Mouse (Mus musculus) kidney, adult 9 months (tissue): ENCODE data around the gene Serpinb3d.
"Not testable (repeated sequence)": the region's sequence is repeated elsewhere in the genome, so short reads cannot be mapped to it uniquely, and the experiment has no call there.

Experiments used
- DNase-seq: peaks from one replicate; pipeline ENCODE4 v3.0.0; 2022

The Serpinb3d gene

DNA sequence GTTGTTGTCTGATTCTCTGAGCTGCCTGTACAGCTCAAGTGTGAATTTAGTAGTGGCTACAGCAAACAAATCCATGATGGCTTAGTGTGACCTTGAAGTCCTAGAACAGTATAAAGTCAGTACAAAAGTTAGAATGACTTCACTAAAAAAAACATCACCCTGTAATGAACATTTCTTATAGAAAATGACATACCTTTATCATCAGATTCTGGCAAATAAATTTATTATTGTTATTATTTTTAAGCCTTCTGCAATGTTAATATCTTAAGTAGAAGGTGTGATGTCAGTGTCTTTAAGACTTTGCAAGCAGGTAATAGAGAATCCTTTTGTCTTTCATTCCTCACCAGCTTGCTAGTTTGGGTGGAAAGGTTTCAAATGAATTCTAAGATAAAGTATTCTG lies at the start of gene Serpinb3d:
Gene Serpinb3d (minus strand): TSS at position 101 of the 400 bp plus-strand sequence.
- DNase-seq = no peak

DNA sequence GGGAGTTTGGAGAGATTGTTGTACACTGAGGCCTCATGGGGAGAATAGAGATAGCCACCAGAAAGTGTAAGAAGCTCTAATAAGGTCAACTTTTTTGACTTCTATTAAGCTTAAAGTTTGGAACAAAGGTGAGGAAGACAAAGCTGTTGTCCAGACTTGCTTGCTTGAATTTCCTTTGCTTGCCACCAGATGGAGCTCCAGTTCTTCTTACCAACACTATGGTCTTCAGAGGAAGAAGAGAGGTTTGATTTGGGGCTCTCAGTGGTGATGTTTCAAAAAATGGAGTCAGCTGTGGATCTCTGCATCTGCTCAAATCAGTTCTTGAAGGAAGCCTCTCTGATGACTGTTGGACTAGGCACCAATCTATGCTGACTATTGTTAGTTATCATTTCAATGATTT lies 44.1 kb upstream of the Serpinb3d start:
- peak; percentile 13 for DNase-seq

DNA sequence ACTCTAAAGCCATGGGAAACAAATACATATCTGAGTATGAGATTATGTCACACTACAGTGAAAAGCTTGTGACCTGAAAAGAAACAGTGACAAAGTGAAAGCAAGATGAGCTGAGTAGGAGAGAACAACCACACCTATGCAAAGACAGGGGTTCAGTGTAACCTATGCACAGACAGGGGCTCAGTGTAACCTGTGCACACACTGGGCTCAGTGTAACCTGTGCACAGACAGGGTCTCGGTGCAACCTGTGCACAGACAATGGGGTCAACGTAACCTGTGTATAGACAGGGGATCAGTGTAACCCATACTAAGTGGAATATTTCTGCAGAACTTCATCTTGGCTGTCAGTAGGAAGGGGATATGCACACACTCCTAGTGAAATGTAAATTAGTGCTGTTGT lies 15.1 kb upstream of the Serpinb3d start:
- DNase-seq = no peak

DNA sequence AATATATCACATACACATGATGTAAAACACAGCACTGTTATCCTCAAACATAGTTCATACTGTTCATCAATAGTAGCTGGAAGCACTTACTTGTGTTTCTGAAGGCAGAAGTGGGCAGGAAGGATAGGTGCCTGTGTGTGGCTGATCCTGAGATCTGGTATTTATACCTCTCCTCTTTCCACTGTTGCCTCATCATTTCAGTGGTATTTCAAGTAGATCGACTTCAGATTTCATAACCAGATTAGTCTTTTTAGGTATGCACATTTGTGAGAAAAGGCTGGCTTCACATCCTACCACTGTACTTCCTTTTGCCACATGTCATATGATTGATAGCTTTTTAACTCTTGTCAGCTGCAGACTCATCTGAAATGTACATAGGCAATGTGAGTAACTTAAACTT lies 31.1 kb downstream of the Serpinb3d start, which contains the start of gene Serpinb3a:
Gene Serpinb3a (minus strand): TSS at position 101 of the 400 bp plus-strand sequence.
- DNase-seq = no peak

DNA sequence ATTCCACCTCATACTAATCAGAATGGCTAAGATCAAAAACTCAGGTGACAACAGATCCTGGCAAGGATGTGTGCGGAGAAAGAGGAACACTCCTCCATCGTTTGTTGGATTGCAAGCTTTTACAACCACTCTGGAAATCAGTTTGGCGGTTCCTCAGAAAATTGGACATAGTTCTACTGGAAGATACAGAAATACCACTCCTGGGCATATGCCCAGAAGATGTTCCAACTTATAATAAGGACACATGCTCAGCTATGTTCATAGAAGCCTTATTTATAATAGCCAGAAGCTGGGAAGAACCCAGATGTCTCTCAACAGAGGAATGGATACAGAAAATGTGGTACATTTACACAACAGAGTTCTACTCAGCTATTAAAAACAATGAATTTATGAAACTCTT lies 49.1 kb downstream of the Serpinb3d start:
- DNase-seq = not testable (repeated sequence)
